Mouse (Mus musculus): ENCODE data around the gene 6430628N08Rik. TPM values are rescaled to one million over a fixed set of nuclear protein-coding genes. Genes with fewer than 3 reads are reported as not detected.

The 6430628N08Rik gene
- total and polyA plus RNA-seq, 3 experiments, result not detected

DNA sequence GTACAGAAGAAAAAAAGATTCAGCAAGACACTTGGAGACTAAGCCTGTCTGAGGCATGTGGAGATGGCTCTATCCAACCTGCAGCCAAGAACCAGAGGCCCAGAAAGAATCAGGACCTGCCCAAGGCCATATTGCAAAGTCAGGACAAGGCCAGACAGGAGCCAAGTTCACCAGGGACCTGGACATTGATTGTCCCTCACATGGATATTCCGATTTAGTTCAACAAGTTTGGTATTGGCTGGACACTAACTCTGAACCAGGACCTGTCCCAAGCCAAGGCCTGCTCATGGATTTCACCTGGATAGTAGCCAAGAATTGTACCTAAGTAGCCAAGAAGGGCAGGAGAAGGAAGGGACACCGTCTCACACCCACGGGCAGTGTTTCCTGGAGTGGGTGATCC lies 16.3 kb downstream of the 6430628N08Rik start:
- dilution Hi-C loops (cut with MboI; ENCODE audit: extremely low pct_ligation_motif_present, extremely low pct_unique_long_range_greater_than_20kb, low sequenced_read_pairs), result no loop called here

DNA sequence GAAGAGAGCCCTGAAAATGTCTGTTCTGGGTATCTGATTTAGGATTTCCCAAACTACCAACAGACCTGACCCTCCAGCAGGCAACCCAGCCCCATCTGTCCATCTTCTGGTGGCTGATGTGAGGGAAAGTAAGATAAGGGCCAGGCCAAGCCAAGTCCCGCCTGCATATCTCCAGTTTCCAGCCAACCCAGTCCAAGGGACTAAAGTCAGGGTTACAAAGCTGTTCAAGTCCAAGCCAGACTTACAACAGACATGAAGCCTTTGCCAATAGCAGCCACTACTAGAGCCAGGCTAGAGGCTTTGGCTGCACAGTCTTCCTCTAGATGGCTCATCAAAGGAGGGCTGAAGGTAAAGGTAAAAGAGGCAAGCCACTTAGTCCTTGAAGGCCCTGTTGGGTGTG lies 17.5 kb downstream of the 6430628N08Rik start:
- DNase-seq (ENCODE audit: extremely low read depth), result no peak
- Histone ChIP-seq H3K4me2 (ENCODE audit: insufficient read depth, low read depth, poor library complexity, severe bottlenecking) (no peak overlapping the region), H3K27ac (ENCODE audit: insufficient read depth, low read depth) (no peak overlapping the region), H3K79me2 (replicated peaks; ENCODE audit: control insufficient read depth, extremely low read depth, insufficient read depth, poor library complexity, severe bottlenecking) (no peaks in the 10 kb centered on the region), H3K36me3 (replicated peaks in 1 of 2; ENCODE audit: control insufficient read depth in 1 of 2, insufficient read depth in 1 of 2, low read length in 1 of 2) (no peaks in the 10 kb centered on the region), H3K4me3 (replicated peaks in 1 of 3; ENCODE audit: low read depth in 2 of 3, low read length in 2 of 3, poor library complexity in 1 of 3) (no peak overlapping the region), H3K9ac (ENCODE audit: insufficient read depth, low read depth) (no peak overlapping the region), H3K27me3 (replicated peaks) (peaks cover 87% of the 10 kb centered on the region), H3K9me3 (replicated peaks; ENCODE audit: low read length) (no peaks in the 10 kb centered on the region), H3K4me1 (ENCODE audit: control insufficient read depth in 1 of 2, insufficient read depth in 2 of 2) (no peaks in the 10 kb centered on the region)
- dilution Hi-C loops (cut with MboI; ENCODE audit: extremely low pct_ligation_motif_present, extremely low pct_unique_long_range_greater_than_20kb, low sequenced_read_pairs) (no loop called here), in situ Hi-C loops (cut with MboI; ENCODE audit: low pct_ligation_motif_present, low pct_unique_long_range_greater_than_20kb, low sequenced_read_pairs) (loop anchor here (5.0 to 10.0 kb wide), 2 partner anchors 47 to 74 kb away; no protein-coding TSS in a partner anchor)
- TF ChIP-seq USF1 (IDR thresholded peaks at IDR 0.05; ENCODE audit: low read depth, low read length) (no peak), USF2 (conservative IDR thresholded peaks at IDR 0.05; ENCODE audit: low read depth, low read length) (no peak), RAD21 (IDR thresholded peaks at IDR 0.05; ENCODE audit: low read depth, low read length) (no peak), TBP (conservative IDR thresholded peaks at IDR 0.05; ENCODE audit: low read depth, low read length) (no peak), JUND (conservative IDR thresholded peaks at IDR 0.05; ENCODE audit: low read depth, low read length) (no peak), NELFE (IDR thresholded peaks at IDR 0.05; ENCODE audit: low read depth, low read length) (no peak), GABPA (IDR thresholded peaks at IDR 0.05; ENCODE audit: insufficient replicate concordance, low read depth, low read length) (no peak), MYC (IDR thresholded peaks at IDR 0.05; ENCODE audit: low read depth, low read length) (no peak), MAZ (IDR thresholded peaks at IDR 0.05; ENCODE audit: low read depth, low read length) (no peak), MAFK (IDR thresholded peaks at IDR 0.05; ENCODE audit: insufficient replicate concordance, low read length) (no peak), ZMIZ1 (IDR thresholded peaks at IDR 0.05; ENCODE audit: low read depth, low read length) (no peak), RCOR1 (conservative IDR thresholded peaks at IDR 0.05; ENCODE audit: low read depth, low read length) (no peak), TCF12 (IDR thresholded peaks at IDR 0.05; ENCODE audit: low read depth, low read length) (no peak), CHD1 (IDR thresholded peaks at IDR 0.05; ENCODE audit: low read depth, low read length) (no peak), PAX5 (IDR thresholded peaks at IDR 0.05; ENCODE audit: low read length) (no peak), ZNF384 (IDR thresholded peaks at IDR 0.05; ENCODE audit: low read depth, low read length) (no peak), CTCF (conservative IDR thresholded peaks at IDR 0.05 in 1 of 2, IDR thresholded peaks at IDR 0.05 in 1 of 2; ENCODE audit: low read depth in 2 of 2, low read length in 2 of 2) (no peak), MEF2A (IDR thresholded peaks at IDR 0.05; ENCODE audit: borderline replicate concordance, low read depth, low read length) (no peak), POLR2AphosphoS2 (IDR thresholded peaks at IDR 0.05; ENCODE audit: low read depth, low read length) (no peak), MAX (IDR thresholded peaks at IDR 0.05; ENCODE audit: low read length) (no peak)

More for the DNA sequence above, 16.3 kb downstream of the 6430628N08Rik start:
- TF ChIP-seq RCOR1 (conservative IDR thresholded peaks at IDR 0.05; ENCODE audit: low read depth, low read length), result no peak
- no peak for TF ChIP-seq HCFC1 (IDR thresholded peaks at IDR 0.05; ENCODE audit: low read depth, low read length)
- TF ChIP-seq SMC3 (IDR thresholded peaks at IDR 0.05; ENCODE audit: low read depth, low read length), result no peak
- no peak for TF ChIP-seq NRF1 (IDR thresholded peaks at IDR 0.05; ENCODE audit: low read depth, low read length)
- TF ChIP-seq MXI1 (IDR thresholded peaks at IDR 0.05; ENCODE audit: low read depth, low read length), result no peak
- no peak for TF ChIP-seq JUN (IDR thresholded peaks at IDR 0.05; ENCODE audit: insufficient read depth, low read depth, low read length)
- TF ChIP-seq CHD2 (IDR thresholded peaks at IDR 0.05; ENCODE audit: low read length), result no peak
- no peak for TF ChIP-seq PAX5 (IDR thresholded peaks at IDR 0.05; ENCODE audit: low read length)
- TF ChIP-seq USF2 (conservative IDR thresholded peaks at IDR 0.05; ENCODE audit: low read depth, low read length), result no peak
- no peak for TF ChIP-seq RAD21 (IDR thresholded peaks at IDR 0.05; ENCODE audit: low read depth, low read length)
- no peak for TF ChIP-seq JUND (conservative IDR thresholded peaks at IDR 0.05; ENCODE audit: low read depth, low read length)
- no peak for TF ChIP-seq CTCF (conservative IDR thresholded peaks at IDR 0.05 in 1 of 2, IDR thresholded peaks at IDR 0.05 in 1 of 2; ENCODE audit: low read depth in 2 of 2, low read length in 2 of 2)
- TF ChIP-seq SIN3A (IDR thresholded peaks at IDR 0.05; ENCODE audit: low read length), result no peak
- no peak for TF ChIP-seq UBTF (IDR thresholded peaks at IDR 0.05; ENCODE audit: low read depth, low read length)
- no peak for TF ChIP-seq MAX (IDR thresholded peaks at IDR 0.05; ENCODE audit: low read length)
- TF ChIP-seq ZC3H11A (IDR thresholded peaks at IDR 0.05; ENCODE audit: low read depth, low read length), result no peak
- no peak for TF ChIP-seq GABPA (IDR thresholded peaks at IDR 0.05; ENCODE audit: insufficient replicate concordance, low read depth, low read length)
- no peak for DNase-seq (ENCODE audit: extremely low read depth)
- Histone ChIP-seq H3K4me2 (ENCODE audit: insufficient read depth, low read depth, poor library complexity, severe bottlenecking) (no peak overlapping the region), H3K36me3 (replicated peaks in 1 of 2; ENCODE audit: control insufficient read depth in 1 of 2, insufficient read depth in 1 of 2, low read length in 1 of 2) (no peaks in the 10 kb centered on the region), H3K27me3 (replicated peaks) (peaks cover 82% of the 10 kb centered on the region), H3K9ac (ENCODE audit: insufficient read depth, low read depth) (no peak overlapping the region), H3K27ac (ENCODE audit: insufficient read depth, low read depth) (no peak overlapping the region), H3K4me1 (ENCODE audit: control insufficient read depth in 1 of 2, insufficient read depth in 2 of 2) (no peaks in the 10 kb centered on the region), H3K4me3 (replicated peaks in 1 of 3; ENCODE audit: low read depth in 2 of 3, low read length in 2 of 3, poor library complexity in 1 of 3) (no peak overlapping the region), H3K79me2 (replicated peaks; ENCODE audit: control insufficient read depth, extremely low read depth, insufficient read depth, poor library complexity, severe bottlenecking) (no peaks in the 10 kb centered on the region), H3K9me3 (replicated peaks; ENCODE audit: low read length) (no peaks in the 10 kb centered on the region)
- in situ Hi-C loops (cut with MboI; ENCODE audit: low pct_ligation_motif_present, low pct_unique_long_range_greater_than_20kb, low sequenced_read_pairs), result loop anchor here (5.0 to 10.0 kb wide), 2 partner anchors 48 to 76 kb away; no protein-coding TSS in a partner anchor

Measured in CH12.LX (cell line).